Mouse (Mus musculus): ENCODE measurements around the gene Ddit4. TPM values are rescaled to one million over a fixed set of nuclear protein-coding genes. Genes with fewer than 3 reads are reported as not detected.

The Ddit4 gene
- total and polyA plus RNA-seq, 3 experiments: 39.5 to 136 (median 50.6) TPM

GRCm38 (mm10) chr10:59916649-59917048 lies 35.0 kb downstream of the Ddit4 start:
- Histone ChIP-seq H3K27ac (ENCODE audit: insufficient read depth, low read depth) (no peak overlapping the region), H3K9ac (ENCODE audit: insufficient read depth, low read depth) (no peak overlapping the region), H3K79me2 (replicated peaks; ENCODE audit: control insufficient read depth, extremely low read depth, insufficient read depth, poor library complexity, severe bottlenecking) (no peaks in the 10 kb centered on the region), H3K4me1 (ENCODE audit: control insufficient read depth in 1 of 2, insufficient read depth in 2 of 2) (peaks cover 6 to 26% of the 10 kb centered on the region in 2 experiments), H3K4me2 (ENCODE audit: insufficient read depth, low read depth, poor library complexity, severe bottlenecking) (no peak overlapping the region), H3K4me3 (replicated peaks in 1 of 3; ENCODE audit: low read depth in 2 of 3, low read length in 2 of 3, poor library complexity in 1 of 3) (no peak overlapping the region), H3K9me3 (replicated peaks; ENCODE audit: low read length) (no peaks in the 10 kb centered on the region), H3K27me3 (replicated peaks) (no peaks in the 10 kb centered on the region), H3K36me3 (replicated peaks in 1 of 2; ENCODE audit: control insufficient read depth in 1 of 2, insufficient read depth in 1 of 2, low read length in 1 of 2) (no peaks in the 10 kb centered on the region)
- TF ChIP-seq PAX5 (IDR thresholded peaks at IDR 0.05; ENCODE audit: low read length) (no peak), POLR2AphosphoS2 (IDR thresholded peaks at IDR 0.05; ENCODE audit: low read depth, low read length) (no peak), ELF1 (IDR thresholded peaks at IDR 0.05; ENCODE audit: low read depth, low read length) (no peak), E2F4 (IDR thresholded peaks at IDR 0.05; ENCODE audit: insufficient replicate concordance, low read depth, low read length) (no peak), NELFE (IDR thresholded peaks at IDR 0.05; ENCODE audit: low read depth, low read length) (no peak), SIN3A (IDR thresholded peaks at IDR 0.05; ENCODE audit: low read length) (no peak), CHD2 (IDR thresholded peaks at IDR 0.05; ENCODE audit: low read length) (no peak), CHD1 (IDR thresholded peaks at IDR 0.05; ENCODE audit: low read depth, low read length) (no peak), ZC3H11A (IDR thresholded peaks at IDR 0.05; ENCODE audit: low read depth, low read length) (no peak), ZKSCAN1 (IDR thresholded peaks at IDR 0.05; ENCODE audit: borderline replicate concordance, low read depth, low read length) (no peak), ZNF384 (IDR thresholded peaks at IDR 0.05; ENCODE audit: low read depth, low read length) (no peak), RCOR1 (conservative IDR thresholded peaks at IDR 0.05; ENCODE audit: low read depth, low read length) (no peak), MEF2A (IDR thresholded peaks at IDR 0.05; ENCODE audit: borderline replicate concordance, low read depth, low read length) (no peak)
- no peak for DNase-seq (ENCODE audit: extremely low read depth)
- dilution Hi-C loops (cut with MboI; ENCODE audit: extremely low pct_ligation_motif_present, extremely low pct_unique_long_range_greater_than_20kb, low sequenced_read_pairs): no loop called here
- in situ Hi-C loops (cut with MboI; ENCODE audit: low pct_ligation_motif_present, low pct_unique_long_range_greater_than_20kb, low sequenced_read_pairs): loop anchor here (25.0 kb wide), 1 partner anchor 471 kb away; the partner anchor contains the start of gene Gm17455

DNA sequence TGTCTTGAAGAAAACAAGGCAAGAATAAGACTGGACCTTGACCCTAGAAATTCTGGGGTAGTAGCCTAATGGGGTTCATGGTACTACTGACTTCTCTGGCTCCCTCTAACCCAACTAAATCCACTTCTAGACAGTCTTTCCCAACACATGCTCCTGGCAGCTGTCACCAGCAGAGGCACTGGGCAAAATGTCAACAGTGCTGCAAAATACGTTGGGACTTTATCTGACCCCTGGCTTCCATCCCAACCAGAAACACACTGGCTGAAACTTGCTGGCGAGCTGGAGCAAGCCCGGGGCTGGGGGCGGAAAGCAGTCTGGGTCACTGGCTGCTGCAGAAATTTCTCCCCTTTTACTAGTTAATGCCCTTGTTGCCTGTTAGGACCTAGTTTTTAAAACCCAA lies 35.5 kb downstream of the Ddit4 start:
- Histone ChIP-seq H3K36me3 (replicated peaks in 1 of 2; ENCODE audit: control insufficient read depth in 1 of 2, insufficient read depth in 1 of 2, low read length in 1 of 2) (no peaks in the 10 kb centered on the region), H3K4me2 (ENCODE audit: insufficient read depth, low read depth, poor library complexity, severe bottlenecking) (no peak overlapping the region), H3K9me3 (replicated peaks; ENCODE audit: low read length) (no peaks in the 10 kb centered on the region), H3K27ac (ENCODE audit: insufficient read depth, low read depth) (no peak overlapping the region), H3K27me3 (replicated peaks) (no peaks in the 10 kb centered on the region), H3K4me3 (replicated peaks in 1 of 3; ENCODE audit: low read depth in 2 of 3, low read length in 2 of 3, poor library complexity in 1 of 3) (no peak overlapping the region), H3K4me1 (ENCODE audit: control insufficient read depth in 1 of 2, insufficient read depth in 2 of 2) (peaks cover 7 to 26% of the 10 kb centered on the region in 2 experiments), H3K9ac (ENCODE audit: insufficient read depth, low read depth) (no peak overlapping the region), H3K79me2 (replicated peaks; ENCODE audit: control insufficient read depth, extremely low read depth, insufficient read depth, poor library complexity, severe bottlenecking) (no peaks in the 10 kb centered on the region)
- in situ Hi-C loops (cut with MboI; ENCODE audit: low pct_ligation_motif_present, low pct_unique_long_range_greater_than_20kb, low sequenced_read_pairs) (loop anchor here (25.0 kb wide), 1 partner anchor 471 kb away; the partner anchor contains the start of gene Gm17455), dilution Hi-C loops (cut with MboI; ENCODE audit: extremely low pct_ligation_motif_present, extremely low pct_unique_long_range_greater_than_20kb, low sequenced_read_pairs) (no loop called here)
- no peak for TF ChIP-seq USF1 (IDR thresholded peaks at IDR 0.05; ENCODE audit: low read depth, low read length)
- TF ChIP-seq JUND (conservative IDR thresholded peaks at IDR 0.05; ENCODE audit: low read depth, low read length): no peak
- TF ChIP-seq USF2 (conservative IDR thresholded peaks at IDR 0.05; ENCODE audit: low read depth, low read length): no peak
- TF ChIP-seq MXI1 (IDR thresholded peaks at IDR 0.05; ENCODE audit: low read depth, low read length): no peak
- no peak for TF ChIP-seq MAZ (IDR thresholded peaks at IDR 0.05; ENCODE audit: low read depth, low read length)
- no peak for TF ChIP-seq E2F4 (IDR thresholded peaks at IDR 0.05; ENCODE audit: insufficient replicate concordance, low read depth, low read length)
- TF ChIP-seq MAX (IDR thresholded peaks at IDR 0.05; ENCODE audit: low read length): no peak
- no peak for TF ChIP-seq RCOR1 (conservative IDR thresholded peaks at IDR 0.05; ENCODE audit: low read depth, low read length)
- TF ChIP-seq MEF2A (IDR thresholded peaks at IDR 0.05; ENCODE audit: borderline replicate concordance, low read depth, low read length): no peak
- no peak for TF ChIP-seq UBTF (IDR thresholded peaks at IDR 0.05; ENCODE audit: low read depth, low read length)
- no peak for TF ChIP-seq KAT2A (IDR thresholded peaks at IDR 0.05; ENCODE audit: insufficient replicate concordance, low read length)
- no peak for TF ChIP-seq RAD21 (IDR thresholded peaks at IDR 0.05; ENCODE audit: low read depth, low read length)
- TF ChIP-seq POLR2A (IDR thresholded peaks at IDR 0.05; ENCODE audit: low read depth, low read length): no peak
- no peak for TF ChIP-seq SIN3A (IDR thresholded peaks at IDR 0.05; ENCODE audit: low read length)
- no peak for DNase-seq (ENCODE audit: extremely low read depth)
